Mouse (Mus musculus) cerebellum, adult (tissue): ENCODE results near the gene Gucy2e.

ENCODE experiments used
- ATAC-seq: cut with Nextera tagmentation; 2 replicates; pipeline ENCODE4 v1.9.2; 2017; ENCODE audit warnings: mild to moderate bottlenecking, moderate library complexity, mixed read lengths; ENCODE audit not compliant: insufficient number of reproducible peaks, low FRiP score, low TSS enrichment

Gene Gucy2e

GRCm38 (mm10) chr11:69179512-69179911 is 57.3 kb downstream of the Gucy2e start:
- no peak for ATAC-seq

GRCm38 (mm10) chr11:69178525-69178924 is 58.3 kb downstream of the Gucy2e start:
- no peak for ATAC-seq

GRCm38 (mm10) chr11:69174722-69175121 is 62.1 kb downstream of the Gucy2e start:
- ATAC-seq: no peak

- no peak for ATAC-seq
Measured at GRCm38 (mm10) chr11:69172606-69173005, 64.2 kb downstream of the Gucy2e start.

GRCm38 (mm10) chr11:69171626-69172025 is 65.2 kb downstream of the Gucy2e start:
- no peak for ATAC-seq

GRCm38 (mm10) chr11:69169313-69169712 is 67.5 kb downstream of the Gucy2e start:
- ATAC-seq: no peak
